Mouse (Mus musculus): Measurements from ENCODE around the gene Cdh15.

Gene Cdh15

GRCm38 (mm10) chr8:122844161-122844560, 3.6 kb upstream of the Cdh15 start:
- DNase-seq = no peak

DNA sequence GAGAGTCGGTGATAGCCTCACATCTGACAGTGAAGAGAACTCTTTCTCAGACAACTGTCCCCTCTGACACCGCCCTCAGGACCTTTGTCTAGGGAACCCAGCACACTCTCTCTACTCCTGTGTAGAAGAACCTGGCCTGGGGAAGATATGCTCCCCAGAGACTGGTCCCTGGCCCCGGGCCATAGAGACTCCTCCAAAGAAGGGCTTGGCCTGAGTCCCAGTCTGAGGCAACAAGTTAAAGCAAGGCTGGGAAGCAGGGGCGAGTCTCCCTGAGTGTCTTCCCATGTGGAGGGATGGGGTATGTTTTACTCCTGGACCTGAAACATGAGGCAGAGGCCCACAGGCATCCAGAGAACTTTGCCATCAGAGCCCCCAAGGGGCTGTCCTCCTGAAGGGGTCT, 2.1 kb upstream of the Cdh15 start:
- DNase-seq = peak; percentile 31

- no peak for DNase-seq
These were observed 1.6 kb downstream of the Cdh15 start for GRCm38 (mm10) chr8:122849152-122849910.

DNA sequence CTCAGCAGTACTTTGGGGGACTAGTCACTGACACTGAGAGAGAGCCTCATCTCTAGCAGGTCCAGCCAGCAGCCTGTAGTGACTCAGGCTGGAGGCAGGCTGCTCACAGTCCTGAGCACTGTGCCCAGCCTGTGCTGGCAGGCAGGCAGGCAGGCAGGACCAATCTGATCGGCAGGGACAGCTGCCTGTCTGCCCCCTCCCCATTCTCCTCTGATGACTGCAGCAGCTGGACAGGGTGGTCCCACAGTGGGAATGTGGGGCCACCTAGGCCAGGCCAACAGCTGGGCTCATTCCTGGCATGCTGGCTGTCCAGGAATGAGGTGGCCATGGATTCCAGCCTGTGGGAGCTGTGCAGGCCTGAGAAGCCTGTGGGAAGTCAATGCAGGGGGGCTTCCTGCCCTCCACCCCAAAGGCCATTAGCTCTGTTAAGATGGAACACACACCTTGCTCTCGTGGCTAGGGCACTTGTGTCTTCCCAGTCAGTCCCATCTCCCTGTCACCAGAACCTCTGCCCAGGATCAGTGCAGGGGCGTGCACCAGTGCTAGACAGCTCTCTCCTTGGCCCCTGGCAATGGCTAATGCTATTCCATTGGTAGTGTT, 3.0 kb downstream of the Cdh15 start:
- DNase-seq = no peak

- no peak for DNase-seq
These were observed 4.2 kb downstream of the Cdh15 start for GRCm38 (mm10) chr8:122851692-122852545.

DNA sequence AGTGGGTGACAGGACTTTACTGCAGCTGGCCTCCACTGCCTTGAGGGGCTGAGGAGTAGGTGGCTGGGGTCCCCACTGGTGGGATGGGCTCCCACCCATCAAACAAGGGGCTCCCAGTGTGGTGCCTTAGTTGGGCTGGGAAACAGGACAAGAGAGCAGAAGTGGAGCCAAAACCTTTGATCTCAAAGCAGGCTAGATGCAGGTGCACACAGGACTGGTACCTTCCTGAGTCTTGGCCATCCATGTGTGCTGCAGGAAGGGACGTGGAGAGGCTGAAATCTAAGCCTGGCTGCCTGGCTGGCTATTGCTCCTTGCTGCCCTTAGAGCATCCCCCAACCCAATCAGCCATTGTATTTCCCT, 4.8 kb downstream of the Cdh15 start:
- DNase-seq = no peak

GRCm38 (mm10) chr8:122853340-122853771, 5.6 kb downstream of the Cdh15 start:
- no peak for DNase-seq

- no peak for DNase-seq
These were observed 6.6 kb downstream of the Cdh15 start for GRCm38 (mm10) chr8:122854388-122854787.

DNA sequence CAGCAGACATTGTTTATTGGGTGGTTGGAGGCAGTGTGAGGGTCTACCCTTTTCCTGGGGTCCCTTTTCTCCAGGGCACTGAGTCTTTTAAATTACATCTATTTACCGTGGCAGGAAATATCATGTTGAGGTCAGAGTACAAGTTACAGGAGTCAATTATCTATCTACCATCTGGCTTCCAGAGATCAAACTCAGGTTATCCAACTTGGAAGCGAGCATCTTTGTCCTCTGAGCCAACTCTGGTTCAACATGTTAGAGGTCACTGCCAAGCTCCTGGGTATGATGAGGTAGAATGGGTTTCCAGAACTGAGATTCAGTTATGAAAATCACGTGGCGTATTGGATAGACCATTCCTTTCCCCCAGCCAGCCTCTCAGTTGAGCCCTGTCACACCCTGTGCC, 7.4 kb downstream of the Cdh15 start:
- no peak for DNase-seq

GRCm38 (mm10) chr8:122856288-122856687, 8.5 kb downstream of the Cdh15 start:
- no peak for DNase-seq

- no peak for DNase-seq
These were observed 12.1 kb downstream of the Cdh15 start for GRCm38 (mm10) chr8:122859843-122860242.

DNA sequence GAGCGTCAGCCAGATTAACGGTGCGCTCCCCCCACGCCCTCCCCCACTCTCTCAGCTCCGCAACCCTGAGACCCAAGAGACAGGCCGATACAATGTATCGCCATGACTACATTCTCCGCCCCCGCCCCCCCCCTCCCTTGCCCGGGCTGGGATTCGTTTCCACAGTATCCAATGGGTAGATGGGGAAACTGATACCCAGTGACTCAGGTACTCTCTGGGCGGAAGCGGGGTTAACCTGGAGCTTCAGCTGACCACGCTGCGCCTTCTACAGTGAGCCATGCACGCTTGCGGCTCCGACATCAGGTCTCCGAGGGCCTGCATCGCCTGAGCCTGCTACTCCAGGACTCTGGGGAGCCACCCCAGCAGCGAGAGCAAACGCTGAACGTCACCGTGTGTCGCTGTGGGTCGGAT, 17.0 kb downstream of the Cdh15 start:
- no peak for DNase-seq

DNA sequence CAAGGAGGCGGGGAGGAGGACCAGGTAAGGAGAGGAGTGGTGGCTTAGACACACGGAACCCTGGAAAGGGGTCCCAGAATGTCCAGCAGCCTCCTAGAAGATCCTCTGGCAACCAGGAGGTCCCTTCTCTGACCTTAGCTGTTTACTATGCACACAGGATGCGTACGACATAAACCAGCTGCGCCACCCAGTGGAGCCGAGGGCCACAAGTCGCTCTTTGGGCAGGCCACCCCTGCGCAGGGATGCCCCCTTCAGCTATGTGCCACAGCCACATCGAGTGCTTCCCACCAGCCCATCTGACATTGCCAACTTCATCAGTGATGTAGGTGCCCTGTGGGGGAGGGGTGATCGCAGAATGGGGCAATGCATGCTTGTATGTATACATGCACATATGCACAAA, 17.7 kb downstream of the Cdh15 start:
- DNase-seq = no peak

- DNase-seq = no peak
These were observed 18.5 kb downstream of the Cdh15 start for GRCm38 (mm10) chr8:122866231-122866630.

GRCm38 (mm10) chr8:122867982-122868381, 20.2 kb downstream of the Cdh15 start:
- no peak for DNase-seq

- DNase-seq = peak; percentile 15
These were observed 22.7 kb downstream of the Cdh15 start for GRCm38 (mm10) chr8:122870377-122870863.

- no peak for DNase-seq
These were observed 23.9 kb downstream of the Cdh15 start for GRCm38 (mm10) chr8:122871663-122872062.

GRCm38 (mm10) chr8:122873171-122873570, 25.4 kb downstream of the Cdh15 start:
- no peak for DNase-seq

GRCm38 (mm10) chr8:122875186-122875585, 27.4 kb downstream of the Cdh15 start:
- DNase-seq = no peak

DNA sequence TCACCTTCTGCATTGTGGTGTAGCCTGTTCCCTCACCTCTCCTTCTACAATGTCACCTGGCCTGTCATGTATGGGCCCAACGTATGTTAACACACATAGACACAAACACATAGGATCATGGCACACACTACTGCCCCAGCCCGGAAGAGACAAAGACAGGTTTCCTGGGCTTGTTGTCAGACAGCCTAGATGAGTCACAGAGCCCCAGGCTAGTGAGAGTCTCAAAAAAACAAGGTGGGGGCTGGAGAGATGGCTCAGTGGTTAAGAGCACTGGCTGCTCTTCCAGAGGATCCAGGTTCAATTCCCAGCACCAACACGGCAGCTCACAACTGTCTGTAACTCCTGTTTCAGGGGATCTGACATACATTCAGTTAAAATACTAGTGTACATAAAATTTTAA, 30.5 kb downstream of the Cdh15 start:
- DNase-seq = no peak

DNA sequence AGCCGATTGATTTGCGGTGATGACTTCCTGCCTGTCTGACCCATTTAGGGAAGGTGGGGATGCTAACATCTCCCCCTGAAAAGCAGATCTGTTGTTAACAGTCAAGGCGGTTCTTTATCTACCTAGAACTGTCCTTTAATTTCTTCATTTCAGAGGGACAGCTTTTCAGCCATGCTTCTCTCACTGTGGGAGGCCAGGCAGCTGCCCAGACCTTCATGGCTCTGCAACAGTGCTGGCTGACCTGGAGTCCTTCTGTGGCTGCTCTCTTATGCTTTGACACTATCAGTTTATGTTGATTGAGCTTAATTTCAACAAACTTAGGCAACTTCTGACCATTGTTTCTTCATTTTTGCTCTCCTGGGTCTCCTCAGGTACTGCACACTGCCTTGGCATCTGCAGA, 32.5 kb downstream of the Cdh15 start:
- no peak for DNase-seq

DNA sequence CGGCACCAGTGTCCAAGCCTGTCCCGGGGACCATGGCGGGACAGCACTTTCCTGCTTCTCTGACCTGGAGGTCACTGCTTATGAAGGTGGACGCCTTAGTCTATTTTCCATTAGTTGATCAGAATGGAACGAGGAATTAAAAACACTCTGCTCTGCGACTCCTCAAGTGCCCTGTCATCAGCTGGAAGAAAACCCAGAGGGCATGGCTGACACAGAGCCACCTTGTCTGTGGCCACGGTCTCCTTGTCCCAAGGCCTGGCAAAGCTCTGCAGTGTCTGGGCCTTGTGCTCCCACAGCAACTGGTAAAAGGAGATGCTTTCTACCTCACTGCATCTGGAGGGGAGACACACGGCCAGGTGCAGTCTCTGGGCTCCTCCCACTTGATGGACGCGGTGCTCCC, 35.9 kb downstream of the Cdh15 start:
- DNase-seq = no peak

DNA sequence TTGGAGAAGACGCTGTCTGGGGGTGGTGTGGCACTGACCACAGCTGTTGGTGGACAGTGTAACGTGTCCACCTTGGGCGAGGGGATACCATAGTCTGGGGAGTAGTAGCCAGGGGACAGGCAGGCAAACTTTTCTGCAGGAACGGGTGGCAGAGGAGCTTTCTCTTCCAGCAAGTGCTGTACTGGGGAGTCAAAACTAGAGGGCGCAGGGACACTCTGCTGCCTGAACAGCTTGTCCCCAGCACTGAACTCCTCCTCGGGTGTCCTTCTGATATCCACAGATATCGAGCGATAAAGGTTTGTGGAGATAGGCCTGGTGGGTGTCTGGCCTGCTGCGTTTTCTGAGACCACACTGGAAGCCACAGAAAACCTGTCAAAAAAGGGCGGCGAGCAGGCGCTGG, 43.7 kb downstream of the Cdh15 start:
- DNase-seq = no peak

DNA sequence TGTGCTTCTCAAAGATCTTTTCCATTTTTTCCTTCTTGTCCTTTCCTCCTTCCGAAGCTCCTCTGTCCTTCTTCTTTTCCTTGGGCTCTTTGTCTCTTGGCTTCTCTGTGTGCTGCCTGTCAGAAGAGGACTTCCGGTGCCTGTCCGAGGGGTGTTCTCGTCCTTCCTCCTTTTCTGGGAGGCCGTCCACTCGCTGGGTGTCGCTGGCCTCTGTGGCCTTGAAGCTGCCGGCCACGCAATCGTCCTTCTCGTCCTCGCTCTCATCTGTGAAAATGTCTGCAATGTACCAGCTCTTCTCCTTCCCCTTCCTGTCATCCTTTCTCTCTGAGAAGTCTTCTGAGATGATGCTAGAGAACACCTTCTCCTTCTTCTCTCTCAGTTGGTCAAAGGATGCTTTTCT, 45.7 kb downstream of the Cdh15 start:
- no peak for DNase-seq
